Mouse (Mus musculus): ENCODE measurements around the gene Creg1.

The Creg1 gene

DNA sequence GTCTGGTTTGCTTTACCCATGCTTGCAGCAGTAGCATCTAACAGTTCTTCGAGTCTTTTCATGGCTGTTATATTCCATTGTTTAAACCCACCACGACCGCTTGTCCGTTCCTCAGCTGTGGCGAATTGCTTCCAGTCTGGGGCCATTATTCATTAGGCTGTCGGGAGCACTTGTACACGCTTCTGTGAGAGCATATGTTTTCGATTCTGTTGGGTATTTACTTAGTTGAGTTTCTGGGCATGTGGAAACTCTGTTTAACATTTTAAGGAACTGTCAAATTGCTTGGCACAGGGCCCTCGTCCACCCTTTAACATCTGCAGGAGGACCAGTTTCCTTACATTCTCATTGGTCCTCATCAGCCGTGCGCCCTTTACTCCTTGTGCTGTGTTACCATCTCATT lies 22.8 kb downstream of the Creg1 start:
- DNase-seq (ENCODE audit: low spot score in 2 of 2), result no peak

DNA sequence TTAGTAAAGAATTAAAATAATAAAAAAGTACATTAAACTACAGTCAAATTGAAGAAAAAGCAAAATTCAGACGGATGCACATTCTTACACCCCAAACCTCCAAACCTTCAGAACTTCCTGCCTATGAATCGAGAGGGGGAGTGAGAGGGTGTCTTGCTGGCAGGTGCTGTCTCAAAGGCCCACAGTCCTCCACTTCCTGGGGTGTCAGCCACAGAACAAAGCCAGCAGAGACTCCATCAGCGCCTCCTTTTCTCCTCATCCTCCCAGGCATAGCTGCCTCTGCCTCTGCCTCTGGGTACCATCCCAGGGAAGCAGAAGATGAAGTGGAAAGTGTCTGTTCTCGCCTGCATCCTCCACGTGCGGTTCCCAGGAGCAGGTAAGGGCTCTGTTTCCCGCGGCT lies 25.0 kb downstream of the Creg1 start, which contains the start of gene Cd247:
Cd247 (plus strand) TSS at position 171 of the 400 bp plus-strand sequence.
- DNase-seq (ENCODE audit: low spot score in 2 of 2), result no peak

DNA sequence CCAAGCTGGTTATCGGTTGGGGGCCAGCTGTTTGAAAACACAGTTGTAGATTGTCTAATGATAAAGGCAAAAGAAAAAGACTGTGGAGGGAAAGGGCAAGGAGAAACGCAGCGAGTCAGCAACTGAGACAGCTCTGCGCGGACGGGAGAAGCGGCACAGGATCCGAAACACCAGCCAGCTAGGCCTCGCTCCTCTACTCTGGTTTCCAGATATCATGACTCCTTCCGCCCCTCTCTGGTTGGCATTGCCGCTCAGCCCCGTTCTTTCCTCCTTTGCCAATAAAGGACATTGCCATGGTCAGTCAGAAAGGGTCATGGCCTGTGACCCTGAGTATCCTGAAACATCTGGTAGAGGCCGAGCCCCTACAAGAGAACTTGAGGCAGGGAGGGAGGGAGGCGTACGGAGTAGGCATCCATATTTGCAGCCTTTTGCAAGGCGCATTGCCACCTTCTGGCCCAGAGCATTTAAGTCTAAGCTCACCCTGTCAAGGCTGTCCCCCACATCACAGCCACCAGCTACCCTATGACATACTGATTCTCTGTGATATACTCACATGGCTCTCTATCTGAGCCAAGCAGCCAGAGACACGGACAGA lies 25.6 kb downstream of the Creg1 start:
- DNase-seq (ENCODE audit: low spot score in 2 of 2), result no peak

- DNase-seq (ENCODE audit: low spot score in 2 of 2), result no peak
Measured at GRCm38 (mm10) chr1:165789963-165790362, 26.4 kb downstream of the Creg1 start.

DNA sequence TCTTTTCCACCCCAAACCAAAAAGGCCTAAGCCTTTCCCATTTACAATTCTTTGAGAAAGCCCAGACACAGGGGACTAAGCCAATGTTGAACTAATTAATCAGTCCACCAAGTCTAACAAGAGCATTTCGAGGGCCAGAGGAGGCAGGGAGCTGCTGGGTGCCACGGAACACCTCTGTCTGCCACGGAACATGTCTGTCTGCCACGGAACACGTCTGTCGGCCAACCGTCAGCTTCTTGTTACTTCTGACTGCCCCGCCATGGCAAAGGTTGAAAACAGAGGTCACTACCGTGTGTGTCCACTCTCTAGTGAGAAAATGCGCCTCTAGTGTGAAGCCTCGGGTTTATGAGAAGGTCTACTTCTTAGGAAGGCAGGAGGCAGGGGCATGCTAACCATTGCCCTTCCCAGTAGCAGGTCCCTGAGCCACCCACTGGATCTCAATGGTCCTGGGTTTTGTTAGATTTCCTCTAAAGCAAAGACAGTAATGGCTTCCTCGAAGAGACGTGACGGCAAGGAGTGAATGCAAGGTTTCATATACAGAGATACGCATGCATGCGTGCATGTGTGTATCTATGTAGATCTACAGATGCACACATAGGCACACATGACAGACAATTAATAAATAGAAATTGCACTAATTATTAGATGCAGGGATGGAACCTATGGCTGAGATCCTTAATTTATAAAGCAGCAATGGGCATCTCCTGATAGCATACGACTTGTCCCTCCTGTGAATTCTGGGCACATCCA lies 27.1 kb downstream of the Creg1 start:
- no peak for DNase-seq (ENCODE audit: low spot score in 2 of 2)

- no peak for DNase-seq (ENCODE audit: low spot score in 2 of 2)
Measured at GRCm38 (mm10) chr1:165791411-165791810, 27.9 kb downstream of the Creg1 start.

GRCm38 (mm10) chr1:165801709-165802310 lies 38.3 kb downstream of the Creg1 start:
- no peak for DNase-seq (ENCODE audit: low spot score in 2 of 2)

GRCm38 (mm10) chr1:165803107-165803506 lies 39.6 kb downstream of the Creg1 start:
- no peak for DNase-seq (ENCODE audit: low spot score in 2 of 2)

DNA sequence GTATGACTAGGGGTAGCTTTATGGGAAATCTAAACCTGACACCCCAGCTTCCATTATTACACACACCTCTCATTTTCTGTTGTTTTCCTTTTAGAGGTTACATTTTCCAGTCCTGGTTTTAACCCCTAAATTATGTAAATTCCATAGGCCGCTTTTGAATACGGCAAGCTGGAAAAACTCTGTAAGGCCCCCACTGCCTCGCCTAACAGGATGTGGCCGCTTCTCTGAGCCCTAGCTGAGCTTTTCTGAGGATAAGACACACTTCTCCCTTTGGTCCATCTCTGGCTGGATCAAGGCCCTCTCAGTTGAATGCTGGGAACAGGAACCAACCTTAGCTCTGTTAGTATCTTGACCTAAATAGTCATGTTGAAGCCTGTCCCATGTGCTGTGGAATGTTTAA lies 40.6 kb downstream of the Creg1 start:
- no peak for DNase-seq (ENCODE audit: low spot score in 2 of 2)

GRCm38 (mm10) chr1:165810633-165811032 lies 47.1 kb downstream of the Creg1 start:
- DNase-seq (ENCODE audit: low spot score in 2 of 2), result no peak

GRCm38 (mm10) chr1:165811170-165811569 lies 47.6 kb downstream of the Creg1 start:
- DNase-seq (ENCODE audit: low spot score in 2 of 2), result no peak

DNA sequence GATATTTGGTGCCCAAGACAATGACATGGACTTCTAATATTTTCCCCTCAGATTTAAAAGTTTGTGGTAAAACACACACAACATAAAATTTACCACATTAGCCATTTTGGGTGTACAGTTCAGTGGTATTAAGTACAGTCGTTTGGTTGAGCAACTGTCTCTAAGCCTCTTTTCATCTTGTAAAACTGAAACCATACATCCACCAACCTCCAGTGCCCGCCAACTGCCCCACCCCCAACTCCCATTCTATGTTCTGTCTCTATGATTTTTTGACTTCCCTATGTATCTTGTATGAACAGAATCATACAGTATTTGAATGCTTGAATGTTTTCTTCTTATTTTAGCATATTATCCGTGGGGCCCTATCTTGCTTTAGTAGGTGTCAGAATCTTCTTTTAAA lies 49.2 kb downstream of the Creg1 start:
- DNase-seq (ENCODE audit: low spot score in 2 of 2), result no peak

GRCm38 (mm10) chr1:165814116-165814515 lies 50.6 kb downstream of the Creg1 start:
- DNase-seq (ENCODE audit: low spot score in 2 of 2), result no peak

DNA sequence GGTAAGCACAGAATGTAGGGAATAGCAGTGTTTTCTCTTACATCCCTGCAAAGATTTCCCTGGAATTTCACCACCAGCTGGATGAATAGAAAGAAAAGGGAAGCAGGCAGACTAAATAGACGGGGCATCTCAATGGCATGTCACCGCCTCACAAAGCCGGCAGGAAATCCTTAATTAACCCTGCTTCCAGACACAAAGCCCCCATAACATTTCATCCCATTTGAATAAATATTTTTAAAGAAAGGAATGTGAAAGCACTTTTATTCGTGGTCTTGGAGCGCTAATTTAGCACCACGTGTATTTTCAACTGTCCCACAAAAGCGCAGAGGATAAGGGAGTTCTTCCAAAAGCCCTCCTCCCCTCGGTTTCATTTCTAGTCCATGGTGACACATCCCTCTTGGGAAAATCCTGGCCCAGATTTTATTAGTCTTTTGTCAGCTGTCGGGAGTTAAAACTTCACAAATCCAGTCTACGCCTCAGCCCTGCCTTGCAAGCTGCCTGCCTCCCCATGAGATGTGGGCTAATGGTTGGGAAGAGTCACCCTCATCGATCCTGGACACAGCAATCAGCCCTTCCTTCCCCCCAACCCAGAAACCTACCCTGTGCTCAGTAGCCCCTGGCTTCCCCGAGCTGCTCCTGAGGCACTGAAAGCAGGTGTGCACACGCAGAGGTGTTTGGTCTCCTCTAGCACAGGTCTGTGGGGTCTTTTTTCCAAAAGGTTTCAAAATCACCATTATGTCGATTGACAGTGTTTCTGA lies 51.2 kb downstream of the Creg1 start:
- DNase-seq (ENCODE audit: low spot score in 2 of 2), result no peak

- DNase-seq (ENCODE audit: low spot score in 2 of 2), result no peak
Measured at GRCm38 (mm10) chr1:165816391-165816790, 52.8 kb downstream of the Creg1 start.

DNA sequence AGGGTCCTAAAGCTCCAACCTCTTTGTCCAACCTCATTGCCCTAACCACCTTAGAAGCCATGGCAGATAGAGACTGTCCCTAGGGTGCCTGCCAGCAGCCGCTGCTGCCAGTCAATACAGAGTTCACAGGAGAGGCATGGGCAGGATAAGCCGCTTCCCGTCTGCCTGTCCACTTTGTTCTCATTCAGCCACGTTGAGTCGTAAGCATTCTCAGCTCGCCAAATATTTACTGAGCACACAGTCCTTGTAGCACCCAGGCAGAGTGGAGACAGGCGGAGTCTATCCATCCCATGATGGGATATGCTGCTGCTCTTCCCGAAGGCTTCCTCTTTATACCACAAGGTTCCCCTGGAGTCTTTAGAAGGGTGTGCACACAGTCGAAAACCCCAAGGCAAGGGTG lies 53.7 kb downstream of the Creg1 start:
- no peak for DNase-seq (ENCODE audit: low spot score in 2 of 2)

GRCm38 (mm10) chr1:165818145-165818860 lies 54.8 kb downstream of the Creg1 start:
- no peak for DNase-seq (ENCODE audit: low spot score in 2 of 2)

- no peak for DNase-seq (ENCODE audit: low spot score in 2 of 2)
Measured at GRCm38 (mm10) chr1:165819147-165819546, 55.6 kb downstream of the Creg1 start.

DNA sequence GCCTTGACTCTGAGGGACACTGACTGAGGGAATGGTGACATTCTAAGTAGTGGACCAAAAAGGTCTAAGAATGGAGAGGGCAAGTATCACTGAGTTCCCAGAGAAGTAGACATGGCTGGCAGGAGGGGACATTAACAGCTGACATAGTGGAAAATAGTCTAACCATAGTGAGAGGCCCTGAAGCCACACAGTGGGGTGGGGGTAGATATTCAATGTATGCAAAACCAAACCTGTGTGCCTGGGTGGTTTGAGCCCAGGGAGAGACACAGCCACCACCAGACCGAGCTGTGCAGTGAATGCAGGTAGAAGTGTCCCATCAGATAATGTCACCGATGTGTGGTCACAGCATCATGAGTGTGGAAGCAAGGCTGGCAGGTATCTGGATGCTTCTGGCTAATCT lies 58.5 kb downstream of the Creg1 start:
- no peak for DNase-seq (ENCODE audit: low spot score in 2 of 2)

All from frontal cortex, postnatal 25 days (tissue).